Mouse (Mus musculus) lung, postnatal 14 days (tissue): ENCODE measurements around the gene Lrfn4.

Experiments used
- DNase-seq: peaks from one replicate; pipeline ENCODE4 v3.0.0; 2021

Gene Lrfn4

GRCm38 (mm10) chr19:4568832-4569231, 46.6 kb downstream of the Lrfn4 start:
- no peak for DNase-seq

DNA sequence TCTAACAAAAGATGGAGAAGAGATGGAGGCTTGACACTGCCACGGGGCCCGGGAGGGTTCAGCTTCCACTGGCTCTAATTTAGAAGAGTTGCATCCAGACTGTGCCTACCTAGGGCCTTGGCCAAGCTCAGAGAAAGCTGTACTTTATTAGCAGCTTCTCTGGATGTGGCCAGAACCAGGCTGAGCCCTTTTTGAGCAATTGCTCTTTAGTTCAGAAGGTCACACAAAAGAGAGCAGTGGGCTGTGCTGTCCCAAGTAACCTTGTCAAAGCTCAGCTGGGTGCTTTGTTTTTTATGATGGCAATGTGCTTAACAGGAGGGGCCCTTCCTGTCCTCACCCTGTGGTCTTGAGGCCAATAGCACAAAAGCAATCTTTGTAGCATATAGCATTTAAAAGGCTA, 47.8 kb downstream of the Lrfn4 start:
- no peak for DNase-seq

DNA sequence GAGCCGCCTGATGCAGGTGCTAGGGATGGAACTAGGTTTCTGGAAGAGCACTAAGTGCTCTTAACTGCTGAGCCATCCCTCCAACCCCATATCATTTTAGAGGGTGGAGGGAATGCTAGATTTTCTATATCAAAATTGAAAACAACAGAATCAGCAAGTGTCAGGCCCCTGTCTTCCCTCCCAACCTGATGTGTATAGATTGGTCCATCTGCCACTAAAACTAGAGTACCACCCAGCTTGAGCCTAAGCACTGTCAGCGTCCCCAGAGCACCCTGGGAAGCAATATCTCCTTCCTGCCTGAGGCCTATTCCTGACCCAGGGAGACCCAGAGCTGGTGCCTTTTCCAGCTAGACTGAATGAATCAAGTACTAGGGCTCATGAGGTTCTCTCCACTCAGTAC, 48.6 kb downstream of the Lrfn4 start:
- no peak for DNase-seq

GRCm38 (mm10) chr19:4565678-4566077, 49.8 kb downstream of the Lrfn4 start:
- DNase-seq: no peak
